Mouse (Mus musculus) erythroblast, embryonic 14.5 days (primary cell): ENCODE results near the gene Bcam.

Source experiments
- GATA1 ChIP-seq: IDR thresholded peaks from 2 replicates; pipeline ENCODE4 v1.6.1; 2012; ENCODE audit warnings: low read length, inconsistent platforms, mixed read lengths
- TAL1 ChIP-seq: IDR thresholded peaks from 3 replicates; pipeline ENCODE4 v1.6.1; 2012; ENCODE audit warnings: low read length, inconsistent platforms, mixed read lengths

- no peak for TF ChIP-seq GATA1
- TF ChIP-seq TAL1, result no peak
Observed at GRCm38 (mm10) chr7:19815296-19816223, 44.7 kb upstream of the Bcam start.
